Comparison of ENCODE assay signal across 39 mouse cellular contexts in genomic region chr4:114958786-114959185, GRCm38 (mm10). TPM values are rescaled to one million over a fixed set of nuclear protein-coding genes. Genes with fewer than 3 reads are reported as not detected.
"Had no signal": no experiment of that assay in that cellular context is flagged by ENCODE, and none has a peak within 500 bp of the region (broad histone marks: within the 10 kb centered on the region; RNA-seq: fewer than 3 reads in every experiment).

No protein-coding gene starts in this region.

- H3K4me2 ChIP-seq: heart, embryonic 12.5 days; hindbrain, embryonic 12.5 days; hindbrain, embryonic 14.5 days; intestine, embryonic 15.5 days; limb, embryonic 12.5 days; liver, embryonic 11.5 days; liver, embryonic 13.5 days; liver, embryonic 15.5 days had no signal

- H3K4me3 ChIP-seq: gastrocnemius, adult 2 months; heart, embryonic 10.5 days; heart, embryonic 12.5 days; hindbrain, embryonic 10.5 days; hindbrain, embryonic 12.5 days; intestine, embryonic 15.5 days; left cerebral cortex, adult 2 months; limb, embryonic 10.5 days; limb, embryonic 12.5 days; liver, embryonic 13.5 days; liver, embryonic 15.5 days had no signal

- H3K4me1 ChIP-seq: hindbrain, embryonic 10.5 days; hindbrain, embryonic 12.5 days; intestine, embryonic 15.5 days; limb, embryonic 10.5 days; limb, embryonic 12.5 days; liver, embryonic 13.5 days; liver, embryonic 15.5 days had no signal

- H3K27me3 ChIP-seq: heart, embryonic 12.5 days; hindbrain, embryonic 12.5 days; intestine, embryonic 15.5 days; limb, embryonic 12.5 days; liver, embryonic 13.5 days; liver, embryonic 15.5 days had no signal

- H3K27ac ChIP-seq: gastrocnemius, adult 2 months; heart, embryonic 10.5 days; hindbrain, embryonic 10.5 days; hindbrain, embryonic 12.5 days; hindbrain, embryonic 14.5 days; intestine, embryonic 15.5 days; left cerebral cortex, adult 2 months; limb, embryonic 10.5 days; limb, embryonic 12.5 days; liver, embryonic 13.5 days; liver, embryonic 15.5 days had no signal

- DNase-seq: gastrocnemius, adult 2 months; gastrocnemius, postnatal 10 days; gastrocnemius, postnatal 25 days; heart, postnatal 10 days; heart, postnatal 4 days; kidney, adult 18-20 months; kidney, adult 8-10 months; kidney, postnatal 10 days; kidney, postnatal 25 days; kidney, postnatal 4 days; liver; liver, embryonic 13.5 days had no signal

RNA-seq across cellular contexts. Expression of gene Foxe3, which starts 33.0 kb away (rescaled TPM):
- total RNA-seq: gastrocnemius, adult 2 months; gastrocnemius, postnatal 10 days; gastrocnemius, postnatal 25 days; gastrocnemius, postnatal 4 days; granulocyte monocyte progenitor cell, adult 5-6 weeks; heart, adult 8-10 months; heart, postnatal 10 days; heart, postnatal 25 days; heart, postnatal 4 days; layer of hippocampus, adult 8-10 months; layer of hippocampus, postnatal 25 days; left cerebral cortex, adult 2 months; left cerebral cortex, postnatal 14 days; left cerebral cortex, postnatal 36 days had no signal
- polyA plus RNA-seq: heart, embryonic 10.5 days; heart, embryonic 12.5 days; heart, embryonic 14.5 days; heart, embryonic 16.5 days; hindbrain, embryonic 12.5 days; hindbrain, embryonic 14.5 days; hindbrain, embryonic 16.5 days; inflammation-experienced regulatory T-cells, adult 6 months; intestine, embryonic 15.5 days; intestine, postnatal 0 days; kidney, embryonic 14.5 days; kidney, embryonic 16.5 days; limb, embryonic 10.5 days; limb, embryonic 12.5 days; limb, embryonic 14.5 days; liver, embryonic 11.5 days; liver, embryonic 13.5 days; liver, embryonic 15.5 days had no signal

RNA-seq across cellular contexts. Expression of gene Foxd2, which starts 50.1 kb away (rescaled TPM):
- polyA plus RNA-seq: heart, embryonic 12.5 days; heart, embryonic 14.5 days; heart, embryonic 16.5 days; hindbrain, embryonic 14.5 days; liver, embryonic 13.5 days; liver, embryonic 15.5 days had no signal
